Mouse (Mus musculus) cerebellum, adult 2 months (tissue): Measurements from ENCODE around the gene Mta2.
"Not testable (repeated sequence)": the region's sequence is repeated elsewhere in the genome, so short reads cannot be mapped to it uniquely, and the experiment has no call there.

Experiments used
- CTCF ChIP-seq: fragments of 200-500 bp; IDR thresholded peaks from 2 replicates; pipeline ENCODE4 v1.5.1; 2011; ENCODE audit warnings: low read depth, mild to moderate bottlenecking, control low read depth, low read length, moderate library complexity, borderline replicate concordance; ENCODE audit not compliant: insufficient read depth
- POLR2A ChIP-seq: fragments of 200-500 bp; IDR thresholded peaks from 2 replicates; pipeline ENCODE4 v1.6.1; 2011; ENCODE audit warnings: low read length, control low read depth, borderline replicate concordance; ENCODE audit not compliant: insufficient read depth

GRCm38 (mm10) chr19:8897211-8897864 is 44.3 kb upstream of the Mta2 start:
- TF ChIP-seq CTCF, POLR2A: not testable (repeated sequence)
